Mouse (Mus musculus): Measurements from ENCODE around the gene Rasal3.

Rasal3 gene

DNA sequence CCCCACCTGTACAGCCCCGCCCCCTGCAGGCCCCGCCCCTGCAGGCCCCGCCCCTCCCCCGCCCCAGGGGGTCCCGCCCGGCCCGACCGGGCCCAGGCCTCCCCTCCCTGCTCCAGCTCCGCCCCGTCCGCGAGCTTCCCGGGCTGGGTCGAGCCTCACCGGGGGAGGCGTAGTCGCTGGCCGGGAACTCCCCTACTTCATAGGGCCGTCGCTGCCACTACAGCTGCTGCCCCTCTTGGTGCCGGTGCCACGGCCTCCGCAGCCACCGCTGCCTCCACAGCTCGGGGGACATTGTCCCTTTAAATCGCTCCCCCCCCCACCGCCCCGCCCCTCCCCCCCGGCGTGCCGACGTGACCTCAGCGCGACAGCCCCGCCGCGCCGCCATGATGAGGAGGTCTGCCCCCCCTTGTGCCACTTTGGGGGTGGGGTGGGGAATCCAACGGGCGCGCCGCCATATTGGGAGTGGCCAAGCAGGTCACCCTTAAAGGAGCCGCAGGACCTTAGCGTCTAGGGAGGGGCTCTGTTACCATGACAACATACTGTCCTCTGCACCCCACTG is 14.2 kb downstream of the Rasal3 start, which contains the start of gene Wiz:
Gene Wiz, minus strand, starts transcription at position 339 of the 559 bp plus-strand sequence.
- in situ Hi-C loops (cut with MboI; ENCODE audit: low sequenced_read_pairs), result no loop called here

- in situ Hi-C loops (cut with MboI; ENCODE audit: low sequenced_read_pairs), result no loop called here
These were observed 14.8 kb downstream of the Rasal3 start for GRCm38 (mm10) chr17:32388370-32389100.

GRCm38 (mm10) chr17:32387986-32388369 is 15.4 kb downstream of the Rasal3 start:
- in situ Hi-C loops (cut with MboI; ENCODE audit: low sequenced_read_pairs), result no loop called here

DNA sequence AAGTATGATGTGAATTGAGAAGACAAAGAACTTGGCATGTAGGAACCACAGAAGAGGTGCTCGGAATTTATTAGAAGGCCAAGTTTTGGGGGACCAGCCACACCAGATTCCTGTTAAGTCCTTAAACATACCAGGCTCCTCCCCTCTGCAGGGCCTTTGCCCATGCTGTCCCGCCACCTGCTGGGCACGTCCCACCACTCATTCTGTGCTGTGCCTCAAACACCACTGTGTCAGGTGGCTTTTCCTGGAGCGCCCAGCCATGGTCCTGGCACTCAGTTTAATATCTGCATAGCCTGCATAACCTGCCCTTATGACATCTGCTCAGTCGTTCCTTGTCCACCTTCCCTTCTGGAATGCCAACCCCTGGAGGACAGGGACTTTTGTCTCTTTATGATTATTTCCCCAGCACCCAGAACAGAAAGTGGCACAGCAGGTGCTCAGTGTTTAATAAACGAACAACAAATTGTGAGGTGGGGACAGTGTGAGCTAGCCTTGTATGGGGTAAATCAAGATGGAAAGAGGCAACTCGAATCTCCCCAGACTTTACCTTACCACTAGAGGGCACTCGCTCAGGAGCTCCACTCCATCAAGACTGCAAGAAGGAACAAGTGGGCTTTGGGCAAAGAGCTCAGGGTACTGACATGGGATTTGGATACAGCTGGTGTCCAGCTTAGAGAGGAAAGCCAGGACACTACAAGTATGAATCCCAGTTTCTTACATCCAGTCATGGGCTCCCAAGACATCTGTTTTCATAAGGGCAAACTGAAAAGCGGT is 16.5 kb downstream of the Rasal3 start:
- in situ Hi-C loops (cut with MboI; ENCODE audit: low sequenced_read_pairs), result no loop called here

GRCm38 (mm10) chr17:32383661-32384060 is 19.7 kb downstream of the Rasal3 start:
- in situ Hi-C loops (cut with MboI; ENCODE audit: low sequenced_read_pairs), result no loop called here

- in situ Hi-C loops (cut with MboI; ENCODE audit: low sequenced_read_pairs), result no loop called here
These were observed 20.8 kb downstream of the Rasal3 start for GRCm38 (mm10) chr17:32382576-32382975.

DNA sequence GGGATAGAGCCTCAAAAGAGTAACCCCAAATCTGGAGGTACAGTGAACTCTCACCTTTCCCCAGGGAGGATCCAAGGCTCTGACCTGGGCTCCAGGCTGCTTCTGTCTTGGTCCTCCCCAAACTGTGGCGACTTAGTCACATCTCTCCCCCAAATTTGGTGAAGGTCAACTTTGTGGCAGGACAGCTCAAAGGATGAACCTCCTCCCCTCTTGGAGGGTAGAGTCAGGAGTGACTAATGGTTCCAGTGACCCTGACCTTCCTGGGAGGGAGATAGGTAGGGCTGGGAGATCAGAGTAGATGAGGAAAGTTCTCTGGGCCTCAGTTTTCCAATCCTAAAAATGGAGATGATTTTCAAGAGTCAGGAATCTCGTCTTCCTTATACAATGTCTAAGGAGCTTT is 24.6 kb downstream of the Rasal3 start:
- in situ Hi-C loops (cut with MboI; ENCODE audit: low sequenced_read_pairs), result no loop called here

DNA sequence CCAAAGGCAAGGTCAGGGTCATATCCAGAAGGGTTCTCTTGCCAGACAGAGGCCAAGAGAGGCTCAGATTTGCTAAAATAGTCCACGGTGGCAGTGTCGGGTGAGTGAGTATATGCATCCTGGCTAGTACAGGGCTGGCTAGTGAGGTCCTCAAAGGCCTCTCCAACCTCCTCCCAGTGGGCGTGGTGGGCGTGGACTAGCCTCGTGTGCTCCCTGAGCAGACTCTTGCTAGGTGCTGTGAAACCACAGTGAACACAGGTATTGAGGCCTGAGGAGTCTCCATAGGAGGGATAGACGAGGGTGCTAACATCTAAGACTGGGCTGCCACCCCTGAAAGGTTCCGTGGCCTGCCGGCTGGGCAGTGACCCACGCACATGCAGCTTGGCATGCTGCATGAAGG is 26.2 kb downstream of the Rasal3 start:
- in situ Hi-C loops (cut with MboI; ENCODE audit: low sequenced_read_pairs), result no loop called here

DNA sequence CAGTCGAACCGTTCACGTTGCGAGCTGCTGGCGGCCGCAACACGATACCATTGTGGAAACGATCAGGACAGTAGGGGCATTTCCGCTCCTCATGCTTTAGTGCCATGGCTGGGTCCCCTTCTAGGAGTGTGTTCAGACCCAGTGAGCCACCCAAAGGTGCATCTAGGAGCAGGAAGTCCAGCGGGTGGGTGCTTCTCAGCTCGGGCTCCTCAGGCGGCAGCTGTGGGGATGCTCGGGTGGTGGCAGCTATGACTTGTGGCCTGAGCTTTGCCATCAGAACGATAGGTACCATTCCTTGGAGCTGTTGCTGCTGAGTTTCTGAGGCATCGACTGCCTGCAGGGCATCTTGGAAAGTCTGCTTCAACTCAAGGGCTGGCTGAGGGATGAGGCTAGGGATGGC is 26.9 kb downstream of the Rasal3 start:
- in situ Hi-C loops (cut with MboI; ENCODE audit: low sequenced_read_pairs), result no loop called here

- in situ Hi-C loops (cut with MboI; ENCODE audit: low sequenced_read_pairs), result no loop called here
These were observed 34.3 kb downstream of the Rasal3 start for GRCm38 (mm10) chr17:32368991-32369578.

DNA sequence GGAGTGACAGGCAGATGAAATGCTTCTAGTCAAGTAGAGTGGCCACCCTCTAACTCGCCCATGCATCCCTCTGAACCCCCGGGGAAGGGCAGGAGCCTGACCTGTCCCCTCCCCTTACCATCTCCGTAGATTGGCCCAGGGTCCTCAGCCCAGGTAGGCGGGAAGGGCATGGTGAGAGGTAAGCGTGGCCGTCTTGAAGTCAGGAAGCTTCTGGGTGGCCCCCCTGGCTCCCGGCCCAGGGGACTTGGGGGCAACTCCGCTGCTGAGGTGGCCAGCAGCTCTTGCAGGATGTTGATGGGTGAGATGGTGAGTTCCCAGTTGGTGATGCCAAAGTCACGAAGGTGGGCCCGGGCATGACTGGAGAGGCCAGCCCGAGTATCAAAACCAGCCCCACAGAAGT is 35.7 kb downstream of the Rasal3 start:
- in situ Hi-C loops (cut with MboI; ENCODE audit: low sequenced_read_pairs), result no loop called here

DNA sequence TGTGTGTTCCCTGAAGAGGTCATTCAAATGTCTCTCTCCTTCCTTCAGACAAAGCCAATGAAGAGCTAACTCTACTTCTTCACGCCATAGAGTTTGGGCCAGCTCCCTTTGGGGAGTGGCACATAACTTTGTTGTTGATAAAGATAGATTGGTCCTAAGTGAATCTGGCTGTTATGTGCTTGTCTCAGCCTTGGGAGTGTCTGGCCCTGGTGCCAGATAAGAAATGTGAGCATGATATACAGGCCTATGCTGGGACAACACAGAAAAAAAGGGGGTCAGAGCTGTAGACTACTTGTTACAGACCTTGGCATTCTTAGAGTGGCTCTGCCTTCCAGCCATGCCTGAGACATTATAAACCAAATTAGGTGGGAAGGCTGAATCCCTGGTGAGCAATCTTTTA is 38.1 kb downstream of the Rasal3 start:
- in situ Hi-C loops (cut with MboI; ENCODE audit: low sequenced_read_pairs), result no loop called here

DNA sequence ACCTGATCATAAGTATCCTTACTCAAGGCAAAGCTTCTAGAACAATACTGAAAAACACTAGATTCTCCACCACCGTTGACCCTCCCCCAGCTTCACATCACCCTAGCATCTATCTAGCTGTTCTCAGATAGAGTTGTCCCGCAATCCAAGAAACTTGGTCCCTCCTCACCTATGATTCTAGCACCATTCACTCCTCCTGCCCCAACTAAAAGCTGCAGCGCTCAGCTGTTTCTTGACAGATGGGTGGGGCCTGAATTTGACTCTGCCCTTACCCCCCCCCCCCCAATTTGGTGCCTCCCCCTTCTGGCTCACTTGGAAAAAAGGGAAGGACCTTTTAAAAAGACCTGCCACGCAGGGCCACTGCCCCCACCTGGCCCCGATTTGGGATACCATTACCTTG is 38.5 kb downstream of the Rasal3 start:
- in situ Hi-C loops (cut with MboI; ENCODE audit: low sequenced_read_pairs), result no loop called here

DNA sequence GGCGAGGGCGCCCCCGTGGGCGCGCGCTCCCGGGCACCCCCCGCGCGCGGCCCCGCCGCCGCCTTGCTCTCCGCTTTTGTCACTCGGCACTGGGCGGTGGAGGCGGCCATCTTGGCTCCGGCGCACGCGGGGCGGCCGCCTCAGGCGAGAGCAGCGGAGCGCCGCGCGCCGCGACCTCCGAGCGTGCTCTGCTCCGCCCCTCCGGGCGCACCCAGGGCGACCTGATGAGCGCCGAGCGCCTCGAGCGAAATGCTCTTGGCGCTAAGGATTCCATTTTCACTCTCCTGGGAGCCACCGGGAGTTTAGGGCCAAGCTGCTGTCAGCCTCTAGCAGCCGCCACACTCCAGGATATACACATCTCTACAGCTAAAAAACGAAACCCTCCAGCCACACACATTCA is 39.1 kb downstream of the Rasal3 start:
- in situ Hi-C loops (cut with MboI; ENCODE audit: low sequenced_read_pairs), result no loop called here

DNA sequence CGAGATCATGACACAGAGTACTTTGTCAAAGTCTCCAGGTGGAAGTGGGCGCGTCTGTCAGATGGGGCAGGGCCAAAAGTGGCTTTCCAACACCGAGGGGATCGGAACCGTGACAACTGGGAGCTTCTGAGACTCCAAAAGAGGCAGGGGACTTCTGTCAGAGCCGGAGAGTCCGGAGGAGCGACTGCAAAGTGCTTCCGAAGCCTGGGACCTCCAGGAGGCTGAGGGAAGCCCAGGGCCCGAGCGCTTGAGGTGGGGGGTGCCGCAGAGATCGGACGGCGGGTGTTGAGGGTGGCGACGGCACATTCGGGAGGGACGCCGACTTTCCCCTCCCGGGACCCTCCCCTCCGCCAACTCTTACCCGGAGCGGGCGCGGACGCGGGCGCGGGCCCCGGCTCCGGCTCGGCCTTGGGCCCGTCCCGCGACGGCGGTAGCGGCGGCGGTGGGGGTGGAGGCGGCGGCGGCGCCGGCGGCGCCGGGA is 39.5 kb downstream of the Rasal3 start:
- in situ Hi-C loops (cut with MboI; ENCODE audit: low sequenced_read_pairs), result no loop called here

DNA sequence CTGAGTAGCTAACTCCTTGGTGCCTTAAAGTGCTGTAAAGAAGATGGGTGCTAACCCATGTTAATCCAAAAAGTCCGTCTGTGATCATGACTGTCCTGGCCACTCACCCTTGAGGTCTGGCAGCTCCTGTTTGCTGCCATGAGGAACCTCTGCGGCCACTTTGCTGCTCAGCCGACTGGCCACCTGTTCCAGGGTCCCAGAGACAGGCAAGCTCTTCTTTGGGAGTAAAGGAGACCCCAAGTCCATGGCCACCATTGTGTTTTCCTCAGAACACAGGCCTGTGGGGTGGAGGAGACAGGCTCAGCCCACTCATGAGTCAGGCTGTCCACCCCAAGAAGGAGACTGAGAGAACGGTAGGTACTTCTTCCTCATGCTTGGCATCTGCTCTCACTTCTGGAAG is 40.7 kb downstream of the Rasal3 start:
- in situ Hi-C loops (cut with MboI; ENCODE audit: low sequenced_read_pairs), result no loop called here

- in situ Hi-C loops (cut with MboI; ENCODE audit: low sequenced_read_pairs), result no loop called here
These were observed 43.5 kb downstream of the Rasal3 start for GRCm38 (mm10) chr17:32359928-32360327.

DNA sequence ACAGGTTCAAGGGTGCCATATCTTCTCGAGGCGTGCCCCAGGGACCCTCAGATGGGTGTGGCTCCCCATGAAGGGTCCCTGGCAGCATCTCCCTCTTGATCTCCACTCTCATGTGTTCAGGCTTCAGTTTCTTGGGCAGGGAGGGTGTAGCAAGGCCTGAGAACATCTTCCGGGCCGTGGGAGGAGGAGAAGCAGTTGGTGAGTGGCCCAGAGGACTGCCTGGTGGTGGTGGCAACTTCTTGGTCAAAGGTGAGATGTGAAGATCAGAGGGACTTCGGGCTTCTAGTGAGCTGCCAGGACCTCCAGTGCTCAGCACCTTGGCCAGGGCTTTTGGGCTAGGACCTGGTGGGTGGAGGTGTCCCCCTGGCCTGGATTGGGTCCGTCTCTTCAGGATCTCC is 44.4 kb downstream of the Rasal3 start:
- in situ Hi-C loops (cut with MboI; ENCODE audit: low sequenced_read_pairs), result no loop called here

DNA sequence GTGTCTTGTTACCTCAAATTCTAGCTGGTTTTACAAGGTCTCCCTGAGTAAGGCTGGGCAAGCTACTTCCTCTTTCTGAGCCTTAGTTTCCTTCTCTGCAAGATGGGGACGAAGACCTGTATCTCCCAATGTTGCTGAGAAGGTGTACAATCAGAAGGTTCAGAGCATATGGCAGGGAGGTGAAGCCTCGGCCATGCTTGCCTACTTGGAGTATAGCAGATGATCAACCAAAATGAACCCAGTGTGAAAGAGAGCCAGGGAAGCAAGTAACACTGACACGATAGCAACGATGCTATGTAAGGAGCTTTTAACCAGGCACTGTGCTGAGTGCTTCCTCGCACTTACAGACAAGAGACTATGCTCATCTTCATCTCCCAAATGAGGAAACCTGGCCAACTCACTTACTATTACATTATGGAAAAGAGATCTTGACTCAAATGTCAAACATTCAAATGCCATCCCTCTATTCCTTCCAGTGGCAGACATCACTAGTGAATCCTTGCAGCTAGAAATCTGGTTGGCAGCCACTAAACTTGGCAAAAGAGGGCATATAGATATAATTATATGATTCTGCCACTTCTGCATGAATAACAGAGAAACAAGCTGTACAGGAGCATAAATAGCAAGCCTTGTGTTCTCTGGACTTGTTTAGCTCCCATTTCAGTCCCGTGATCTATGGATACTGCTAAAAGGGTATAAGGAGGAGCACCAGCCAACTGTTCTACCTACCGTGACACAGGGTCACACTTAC is 45.0 kb downstream of the Rasal3 start:
- in situ Hi-C loops (cut with MboI; ENCODE audit: low sequenced_read_pairs), result no loop called here

GRCm38 (mm10) chr17:32356766-32357760 is 46.3 kb downstream of the Rasal3 start:
- in situ Hi-C loops (cut with MboI; ENCODE audit: low sequenced_read_pairs), result no loop called here
